Mouse (Mus musculus) gastrocnemius, adult 2 months (tissue): Measurements from ENCODE around the gene Trim2. TPM values are rescaled to one million over a fixed set of nuclear protein-coding genes. Genes with fewer than 3 reads are reported as not detected.

Experiments
- DNase-seq: peaks from one replicate; pipeline ENCODE4 v3.0.0; 2022
- H3K27ac ChIP-seq: fragments of 200-600 bp; 2 replicates; pipeline ENCODE4 v1.8.1; 2022; ENCODE audit warnings: mild to moderate bottlenecking
- H3K4me3 ChIP-seq: fragments of 200-600 bp; 2 replicates; pipeline ENCODE4 v1.8.1; 2022; ENCODE audit warnings: mild to moderate bottlenecking, moderate library complexity
- CTCF ChIP-seq: fragments of 200-600 bp; IDR thresholded peaks from 2 replicates; pipeline ENCODE4 v1.8.1; 2022; ENCODE audit warnings: antibody characterized with exemption, mild to moderate bottlenecking, moderate library complexity
- intact Hi-C: fragments of 180-260 bp; cut with DNase I; formaldehyde crosslinking; loops from one replicate; pipeline ENCODE4 v1.15.1; 2025
- total RNA-seq, 2 experiments: library from RNA; stranded (reverse); gene quantifications; 2 replicates each; pipeline ENCODE4 v1.2.3; 2021

Trim2 gene
- total RNA-seq, 2 experiments from 2014 or later, result 1.2 to 2.0 TPM

- intact Hi-C loops, result no loop called here
- no peak overlapping the region for H3K27ac ChIP-seq
- H3K4me3 ChIP-seq, result no peak overlapping the region
- no peak for DNase-seq
- TF ChIP-seq CTCF, result no peak
These were observed 12.7 kb downstream of the Trim2 start for GRCm38 (mm10) chr3:84293666-84294595.

- H3K4me3 ChIP-seq, result no peak overlapping the region
- no peak overlapping the region for H3K27ac ChIP-seq
- no peak for TF ChIP-seq CTCF
- intact Hi-C loops, result no loop called here
- DNase-seq, result no peak
These were observed 14.4 kb downstream of the Trim2 start for GRCm38 (mm10) chr3:84292238-84292637.

- no peak for TF ChIP-seq CTCF
- intact Hi-C loops, result no loop called here
- no peak overlapping the region for H3K4me3 ChIP-seq
- H3K27ac ChIP-seq, result no peak overlapping the region
- no peak for DNase-seq
These were observed 17.7 kb downstream of the Trim2 start for GRCm38 (mm10) chr3:84288931-84289330.

GRCm38 (mm10) chr3:84287256-84287655 lies 19.4 kb downstream of the Trim2 start:
- intact Hi-C loops, result no loop called here
- H3K27ac ChIP-seq, result no peak overlapping the region
- no peak overlapping the region for H3K4me3 ChIP-seq
- no peak for DNase-seq
- TF ChIP-seq CTCF, result no peak

GRCm38 (mm10) chr3:84286311-84286710 lies 20.4 kb downstream of the Trim2 start:
- Histone ChIP-seq H3K27ac (no peak overlapping the region), H3K4me3 (no peak overlapping the region)
- intact Hi-C loops, result no loop called here
- no peak for TF ChIP-seq CTCF
- no peak for DNase-seq

GRCm38 (mm10) chr3:84284796-84285195 lies 21.9 kb downstream of the Trim2 start:
- Histone ChIP-seq H3K4me3 (no peak overlapping the region), H3K27ac (no peak overlapping the region)
- no peak for TF ChIP-seq CTCF
- intact Hi-C loops, result no loop called here
- no peak for DNase-seq

GRCm38 (mm10) chr3:84283524-84283923 lies 23.2 kb downstream of the Trim2 start:
- H3K27ac ChIP-seq, result no peak overlapping the region
- no peak for DNase-seq
- intact Hi-C loops, result no loop called here
- no peak for TF ChIP-seq CTCF
- H3K4me3 ChIP-seq, result no peak overlapping the region

GRCm38 (mm10) chr3:84281936-84282371 lies 24.7 kb downstream of the Trim2 start:
- H3K27ac ChIP-seq, result no peak overlapping the region
- H3K4me3 ChIP-seq, result no peak overlapping the region
- intact Hi-C loops, result no loop called here
- no peak for TF ChIP-seq CTCF
- DNase-seq, result no peak

GRCm38 (mm10) chr3:84278809-84279208 lies 27.9 kb downstream of the Trim2 start:
- Histone ChIP-seq H3K4me3 (no peak overlapping the region), H3K27ac (no peak overlapping the region)
- no peak for DNase-seq
- intact Hi-C loops, result no loop called here
- TF ChIP-seq CTCF, result no peak

GRCm38 (mm10) chr3:84275124-84275523 lies 31.6 kb downstream of the Trim2 start:
- Histone ChIP-seq H3K27ac (no peak overlapping the region), H3K4me3 (no peak overlapping the region)
- no peak for TF ChIP-seq CTCF
- intact Hi-C loops, result no loop called here
- DNase-seq, result no peak

- intact Hi-C loops, result no loop called here
- no peak for TF ChIP-seq CTCF
These were observed 34.2 kb downstream of the Trim2 start for GRCm38 (mm10) chr3:84272293-84273015.

GRCm38 (mm10) chr3:84271794-84272193 lies 34.9 kb downstream of the Trim2 start:
- no peak overlapping the region for H3K4me3 ChIP-seq
- DNase-seq, result no peak
- intact Hi-C loops, result no loop called here
- TF ChIP-seq CTCF, result no peak
- H3K27ac ChIP-seq, result no peak overlapping the region

More at GRCm38 (mm10) chr3:84272293-84273015, 34.2 kb downstream of the Trim2 start:
- DNase-seq, result no peak
- no peak overlapping the region for H3K4me3 ChIP-seq
- H3K27ac ChIP-seq, result no peak overlapping the region

- H3K27ac ChIP-seq, result no peak overlapping the region
- no peak overlapping the region for H3K4me3 ChIP-seq
- no peak for DNase-seq
- no peak for TF ChIP-seq CTCF
- intact Hi-C loops, result no loop called here
These were observed 35.6 kb downstream of the Trim2 start for GRCm38 (mm10) chr3:84271058-84271457.
